Mouse (Mus musculus) liver, embryonic 14.5 days (tissue): ENCODE results near the gene Gm10128.
"Not testable (repeated sequence)": the region's sequence is repeated elsewhere in the genome, so short reads cannot be mapped to it uniquely, and the experiment has no call there.

Source experiments
- CTCF ChIP-seq: IDR thresholded peaks from 2 replicates; pipeline ENCODE4 v1.5.1; 2016; ENCODE audit warnings: antibody characterized with exemption, low read depth, control low read depth
- EP300 ChIP-seq: IDR thresholded peaks from 2 replicates; pipeline ENCODE4 v1.6.1; 2016; ENCODE audit warnings: antibody characterized with exemption, low read depth

GRCm38 (mm10) chr14:7595492-7595891 is 48.3 kb downstream of the Gm10128 start, which contains the start of gene Gm10338:
- not testable (repeated sequence) for TF ChIP-seq CTCF, EP300
